Mouse (Mus musculus): Measurements from ENCODE around the gene Grm4.

Grm4 gene

DNA sequence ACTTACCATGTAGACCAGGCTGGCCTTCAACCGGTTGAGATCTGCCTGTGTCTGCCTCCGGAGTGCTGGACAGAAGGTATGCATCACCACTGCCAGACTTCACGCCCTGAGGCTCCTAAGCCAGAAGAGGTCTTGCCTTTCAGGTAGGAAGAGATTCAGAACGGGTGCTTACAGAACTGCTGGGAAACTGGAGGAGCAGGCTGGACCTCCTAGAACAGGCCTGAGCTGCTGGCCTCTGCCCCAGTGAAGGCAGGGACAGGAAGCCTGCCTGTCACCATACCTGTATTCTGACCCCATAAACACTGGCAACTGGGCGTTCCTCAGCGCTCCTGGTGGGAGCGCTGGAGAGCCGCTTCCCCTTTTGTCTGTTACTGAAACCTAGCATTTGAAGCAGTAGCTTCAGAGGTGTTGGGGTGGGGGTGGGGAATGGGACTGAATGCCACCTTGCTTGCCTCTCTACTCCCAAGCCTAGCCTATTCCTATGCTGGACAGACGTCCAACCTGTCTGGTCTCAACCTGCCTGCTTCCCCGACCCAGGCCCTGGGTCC is 30.3 kb upstream of the Grm4 start:
- no peak for DNase-seq (ENCODE audit: low read depth, low spot score)

DNA sequence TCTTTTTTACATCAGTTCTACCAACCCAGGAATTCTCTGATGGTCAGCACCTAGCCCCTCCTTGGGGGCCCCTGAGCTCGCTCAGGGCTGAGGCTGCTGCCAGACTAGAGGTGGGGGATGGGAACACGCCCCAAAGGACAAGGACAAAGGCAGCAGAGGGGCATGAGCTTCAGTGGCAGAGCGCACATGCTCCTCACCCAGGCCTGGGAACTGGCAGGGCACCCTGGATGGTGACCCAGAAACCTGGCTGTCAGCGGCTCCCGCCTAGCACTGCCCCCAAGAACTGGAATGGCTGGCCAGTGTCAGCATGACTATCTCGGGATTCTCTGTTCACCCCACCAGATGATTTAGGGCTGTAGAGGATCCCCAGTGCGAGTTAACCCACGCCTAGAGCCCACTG is 28.0 kb upstream of the Grm4 start:
- no peak for DNase-seq (ENCODE audit: low read depth, low spot score)

DNA sequence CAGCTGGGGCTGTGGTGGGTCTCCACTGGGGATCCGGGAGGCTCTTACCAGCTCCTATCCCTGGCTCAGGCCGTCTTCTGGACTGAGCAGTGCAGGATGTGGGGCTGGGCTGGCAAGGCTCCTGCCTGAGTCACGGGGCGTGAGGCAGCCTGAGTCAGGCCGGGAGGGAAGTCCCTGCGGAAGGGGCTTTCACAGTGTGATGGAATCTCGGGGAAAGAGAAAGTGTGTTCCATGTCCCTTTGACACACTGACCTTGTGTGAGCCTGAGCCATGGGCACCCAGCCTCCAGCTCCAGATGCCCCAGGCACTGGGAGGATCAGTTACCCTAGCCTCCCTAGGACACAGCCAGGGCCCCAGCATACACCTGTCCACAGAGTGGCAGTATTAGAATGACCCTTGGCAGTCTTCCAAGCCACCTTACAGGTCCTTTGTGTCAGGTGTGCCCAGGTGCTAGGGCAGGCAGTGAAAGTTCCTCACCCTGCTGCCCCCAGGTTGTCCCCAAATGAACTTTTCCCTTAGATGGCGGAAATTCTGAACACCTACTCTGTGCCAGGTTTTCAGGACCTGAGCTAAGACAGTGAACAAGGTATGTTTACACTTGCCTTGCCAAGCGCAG is 26.2 kb upstream of the Grm4 start:
- no peak for DNase-seq (ENCODE audit: low read depth, low spot score)

DNA sequence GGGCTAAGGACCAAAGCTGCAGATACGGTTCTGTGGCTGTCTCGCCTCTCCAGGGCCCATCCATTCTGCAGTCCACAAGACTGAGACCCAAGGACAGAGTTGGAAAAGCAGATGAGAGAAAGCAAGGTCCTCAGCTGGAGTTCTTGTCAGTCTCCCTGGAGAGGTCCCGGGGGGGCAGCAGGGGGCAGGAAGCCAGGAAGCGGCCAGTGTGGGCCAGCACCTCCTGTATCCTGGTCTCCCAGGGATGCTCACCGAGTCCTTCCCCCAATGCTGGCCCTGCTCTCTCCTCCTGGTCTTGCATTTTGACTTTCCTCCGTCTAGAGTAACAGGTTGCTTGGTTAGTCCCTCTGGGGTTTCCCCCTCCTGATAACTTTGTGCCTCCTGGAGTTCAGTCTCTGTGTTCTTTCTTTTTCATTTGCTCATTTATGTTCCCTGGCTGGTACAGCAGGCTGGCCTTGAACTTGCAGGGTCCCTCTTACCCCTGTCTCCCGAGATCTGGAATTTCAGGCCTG is 25.4 kb upstream of the Grm4 start:
- no peak for DNase-seq (ENCODE audit: low read depth, low spot score)

DNA sequence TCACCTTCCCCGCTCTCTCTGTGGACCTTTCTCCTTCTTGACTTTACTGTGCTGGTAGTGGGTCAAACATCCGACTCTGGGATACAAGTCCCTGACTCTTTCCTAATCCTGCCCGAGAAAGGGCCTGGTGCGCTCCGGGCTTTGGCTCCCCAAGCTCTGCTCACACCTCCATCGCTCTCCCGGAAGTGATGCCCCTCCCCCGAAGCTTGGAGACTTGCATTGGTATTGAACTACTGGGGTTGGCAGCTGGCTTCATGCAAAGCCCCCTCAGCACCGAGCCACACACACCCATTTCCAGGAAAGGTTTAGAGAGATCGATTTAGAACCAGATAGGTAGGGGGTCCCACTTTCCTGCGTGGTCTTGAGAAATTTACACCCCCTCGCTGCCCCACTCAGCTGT is 24.8 kb upstream of the Grm4 start:
- no peak for DNase-seq (ENCODE audit: low read depth, low spot score)

DNA sequence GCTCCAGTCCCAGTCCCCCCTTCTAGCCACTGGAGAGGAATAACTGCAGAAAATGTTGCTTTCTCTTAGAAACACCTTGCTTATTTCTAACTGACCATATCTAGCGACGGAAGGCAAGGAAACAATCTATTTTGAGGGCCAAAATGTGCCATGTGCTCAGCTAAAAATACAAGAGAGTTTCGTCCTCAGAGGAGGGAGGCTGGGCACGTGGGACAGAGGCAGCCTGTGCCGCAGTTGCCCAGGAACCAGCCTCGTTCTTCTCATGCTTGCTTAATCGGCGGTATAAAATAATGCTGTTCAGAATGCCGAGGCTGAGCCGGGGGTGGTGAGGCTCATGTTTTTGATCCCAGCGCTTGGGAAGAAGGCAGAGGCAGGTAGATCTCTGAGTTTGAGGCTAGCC is 23.3 kb upstream of the Grm4 start:
- DNase-seq (ENCODE audit: low read depth, low spot score), result no peak

DNA sequence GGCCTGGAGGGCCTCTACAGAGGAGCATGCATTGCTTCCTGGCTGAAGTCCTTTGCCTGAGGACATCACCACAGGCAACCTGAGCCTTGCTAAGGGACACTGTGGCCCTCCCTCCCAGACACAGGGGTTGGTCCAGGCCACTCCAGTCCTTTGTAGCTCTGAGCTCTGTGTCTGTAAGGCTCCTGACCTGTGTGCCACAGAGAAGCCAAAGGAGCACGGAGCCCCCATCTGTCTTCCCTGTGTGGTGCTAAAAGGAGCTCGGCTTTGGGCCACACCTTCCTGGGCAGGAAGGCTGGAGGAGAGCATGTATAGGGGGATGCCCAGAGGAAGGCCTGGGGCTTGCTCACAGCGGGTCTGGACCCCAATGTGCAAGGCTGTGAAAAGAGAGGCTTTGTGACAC is 20.8 kb upstream of the Grm4 start:
- no peak for DNase-seq (ENCODE audit: low read depth, low spot score)

DNA sequence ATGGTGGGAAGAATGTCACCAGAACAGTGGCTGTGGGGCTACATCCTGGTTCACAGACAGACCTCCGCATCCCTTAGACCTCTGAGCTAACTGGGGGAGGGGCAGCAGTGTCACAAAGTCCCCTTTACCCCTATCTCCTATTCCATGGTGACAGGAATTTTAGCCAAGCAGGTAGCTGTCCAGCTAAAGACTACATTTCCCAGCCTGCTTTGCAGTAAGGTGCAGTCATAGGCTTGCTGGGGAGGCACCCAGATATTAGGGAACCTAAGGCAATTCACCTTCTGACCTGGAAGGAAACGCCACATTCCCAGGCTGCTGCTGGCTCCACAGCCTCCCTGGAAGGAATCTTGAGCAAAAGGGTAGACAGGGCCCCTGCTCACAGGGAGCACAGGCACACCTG is 20.1 kb upstream of the Grm4 start:
- DNase-seq (ENCODE audit: low read depth, low spot score), result no peak

DNA sequence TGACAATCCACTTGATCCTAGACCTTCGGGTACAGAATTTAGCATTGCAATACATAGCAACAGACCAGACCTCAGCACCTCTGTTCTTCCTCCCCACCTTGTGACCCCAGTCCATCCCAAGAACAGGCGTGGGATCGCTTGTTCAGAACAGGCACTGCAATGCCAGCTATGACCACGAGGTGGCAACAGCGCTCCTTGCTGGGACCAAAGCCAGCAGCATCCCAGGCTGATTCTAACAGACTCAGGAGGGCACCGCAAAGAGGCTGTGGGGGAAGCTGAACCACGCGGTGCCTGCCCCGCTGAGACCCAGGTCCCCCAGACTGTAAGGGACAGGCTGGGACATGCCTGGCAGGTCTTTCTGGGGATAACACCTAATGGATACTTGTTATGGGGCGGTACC is 13.5 kb upstream of the Grm4 start:
- peak; percentile 79 for DNase-seq (ENCODE audit: low read depth, low spot score)

DNA sequence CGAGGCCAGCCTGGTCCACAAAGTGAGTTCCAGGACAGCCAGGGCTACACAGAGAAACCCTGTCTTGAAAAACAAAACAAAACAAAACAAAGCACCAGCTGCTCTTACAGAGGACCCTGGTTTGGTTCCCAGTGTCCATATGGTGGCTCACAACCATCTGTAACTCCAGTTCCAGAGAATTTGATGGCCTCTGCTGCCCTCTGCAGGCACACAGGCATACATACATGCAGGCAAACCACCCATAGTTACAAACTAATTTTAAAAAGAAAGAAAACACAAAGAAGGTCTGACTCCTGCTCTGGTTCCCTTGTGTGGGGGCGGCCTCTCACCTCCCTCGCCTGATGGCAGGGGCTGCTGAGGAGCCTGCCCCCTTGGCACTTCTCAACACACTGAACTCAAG is 12.2 kb upstream of the Grm4 start:
- DNase-seq (ENCODE audit: low read depth, low spot score), result no peak

DNA sequence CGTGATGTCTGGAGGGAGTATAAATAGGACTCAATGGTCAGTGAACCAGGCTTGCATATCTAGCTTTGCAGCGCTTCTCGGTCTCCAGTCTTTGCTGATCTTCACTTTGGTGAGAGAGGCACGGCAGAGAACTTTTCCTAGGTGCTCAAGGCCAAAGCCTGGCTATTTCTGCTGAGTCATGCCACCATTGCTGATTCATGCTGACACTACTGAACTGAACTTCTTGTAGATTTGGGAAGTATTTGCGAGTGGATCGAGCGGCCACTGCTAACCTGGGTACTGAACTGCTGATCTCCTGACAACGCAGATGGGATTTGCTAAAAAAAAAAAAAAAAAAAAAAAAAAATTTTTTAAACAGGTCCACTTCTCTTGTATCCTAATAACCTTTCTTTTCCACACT is 10.9 kb upstream of the Grm4 start:
- no peak for DNase-seq (ENCODE audit: low read depth, low spot score)

DNA sequence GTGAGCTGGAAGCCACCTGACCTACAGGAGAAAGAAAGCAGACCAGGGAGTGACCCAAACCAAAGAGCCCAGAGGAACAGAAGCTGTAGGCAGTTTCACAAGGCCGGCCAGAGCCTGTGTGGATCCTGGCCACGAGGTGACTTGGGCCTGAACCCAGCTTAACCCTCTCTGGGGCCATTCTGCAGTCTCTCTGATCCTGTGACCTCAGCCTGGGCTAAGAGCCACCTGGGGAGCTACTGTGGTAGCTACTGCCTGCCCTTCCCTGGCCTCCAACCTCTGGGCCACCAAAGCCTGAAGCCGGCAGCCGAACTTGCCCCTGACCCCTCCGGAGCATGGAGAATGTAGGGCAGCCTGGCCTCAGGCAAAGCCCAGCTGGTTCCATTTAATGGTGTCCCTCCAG is 7.6 kb upstream of the Grm4 start:
- DNase-seq (ENCODE audit: low read depth, low spot score), result no peak

DNA sequence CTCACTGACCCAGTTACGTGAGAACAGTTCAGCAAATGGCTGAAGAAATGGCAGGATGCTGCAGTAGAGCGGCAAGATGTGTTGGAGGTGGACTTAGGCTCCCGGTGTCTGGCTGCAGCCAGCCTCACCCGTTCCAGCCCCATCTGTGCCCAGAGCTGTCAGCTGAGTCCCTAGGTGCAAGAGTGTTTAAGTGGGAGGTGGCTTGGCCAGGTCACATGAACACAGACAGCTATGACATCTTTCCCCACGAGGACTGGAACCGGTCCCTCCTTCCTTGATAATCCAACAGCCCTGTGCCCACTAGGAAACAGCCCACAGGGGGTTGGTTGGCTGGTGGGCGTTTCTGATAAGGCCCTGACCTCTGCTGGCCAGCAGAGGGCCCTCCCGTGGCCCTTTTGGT is 6.8 kb upstream of the Grm4 start:
- DNase-seq (ENCODE audit: low read depth, low spot score), result no peak

DNA sequence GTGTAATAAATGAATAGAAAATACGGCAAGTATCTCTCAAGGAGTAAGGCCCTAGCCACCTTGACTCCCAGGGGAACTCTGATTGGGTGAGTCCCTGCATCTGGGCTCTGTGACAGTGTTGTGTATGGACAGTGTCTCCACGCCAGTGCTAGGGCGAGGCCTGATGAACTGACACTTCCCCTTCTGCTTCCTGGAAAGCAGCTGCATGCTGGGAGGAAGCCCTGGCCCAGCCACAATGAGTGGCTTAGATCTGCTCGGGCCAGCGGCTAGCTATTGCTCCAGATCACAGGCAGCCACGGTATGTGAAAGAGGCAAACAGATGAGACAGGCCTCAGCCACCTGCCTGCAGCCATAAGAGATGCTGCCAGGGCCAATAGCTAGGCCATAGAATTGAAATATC is 6.0 kb upstream of the Grm4 start:
- DNase-seq (ENCODE audit: low read depth, low spot score), result no peak

DNA sequence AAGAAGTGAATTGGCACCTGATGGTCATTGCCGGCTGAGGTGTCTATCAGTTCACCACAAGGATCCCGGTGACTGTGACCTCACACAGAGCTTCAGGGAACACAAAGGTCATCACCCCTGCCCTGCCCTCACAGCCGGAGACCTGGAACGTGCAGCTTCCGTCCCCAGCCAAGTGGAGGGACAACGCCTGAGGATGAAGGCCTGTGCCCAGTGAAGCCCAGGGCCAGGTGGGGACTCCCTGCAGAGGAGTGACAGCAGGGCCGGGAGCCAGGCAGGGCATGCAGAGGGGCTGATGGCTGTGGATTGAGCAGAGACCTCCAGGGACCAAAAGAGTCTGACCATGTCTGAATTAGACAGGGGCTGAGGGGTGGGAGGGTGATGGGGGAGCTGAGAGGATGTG is 1.9 kb upstream of the Grm4 start:
- no peak for DNase-seq (ENCODE audit: low read depth, low spot score)

DNA sequence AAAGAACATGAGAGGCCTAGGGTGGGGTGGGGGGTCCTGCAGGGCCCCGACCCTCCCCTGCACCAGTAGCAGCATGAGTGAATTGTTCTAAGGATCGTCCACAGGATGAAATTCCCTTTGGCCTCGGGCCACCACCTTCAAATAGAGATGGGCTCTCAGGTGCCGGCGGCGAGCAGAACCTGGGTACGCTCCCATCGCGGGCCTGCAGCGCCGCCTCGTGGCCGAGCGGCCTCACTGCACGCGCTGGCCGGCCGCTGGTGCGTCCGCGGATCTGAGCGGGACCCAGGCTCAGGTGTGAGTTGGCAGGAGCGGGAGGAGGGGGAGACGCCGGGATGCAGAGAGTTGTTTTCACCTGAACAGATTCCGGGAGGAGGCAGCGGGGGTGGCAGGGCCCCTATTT is 646 bp downstream of the Grm4 start:
- DNase-seq (ENCODE audit: low read depth, low spot score), result peak; percentile 50

DNA sequence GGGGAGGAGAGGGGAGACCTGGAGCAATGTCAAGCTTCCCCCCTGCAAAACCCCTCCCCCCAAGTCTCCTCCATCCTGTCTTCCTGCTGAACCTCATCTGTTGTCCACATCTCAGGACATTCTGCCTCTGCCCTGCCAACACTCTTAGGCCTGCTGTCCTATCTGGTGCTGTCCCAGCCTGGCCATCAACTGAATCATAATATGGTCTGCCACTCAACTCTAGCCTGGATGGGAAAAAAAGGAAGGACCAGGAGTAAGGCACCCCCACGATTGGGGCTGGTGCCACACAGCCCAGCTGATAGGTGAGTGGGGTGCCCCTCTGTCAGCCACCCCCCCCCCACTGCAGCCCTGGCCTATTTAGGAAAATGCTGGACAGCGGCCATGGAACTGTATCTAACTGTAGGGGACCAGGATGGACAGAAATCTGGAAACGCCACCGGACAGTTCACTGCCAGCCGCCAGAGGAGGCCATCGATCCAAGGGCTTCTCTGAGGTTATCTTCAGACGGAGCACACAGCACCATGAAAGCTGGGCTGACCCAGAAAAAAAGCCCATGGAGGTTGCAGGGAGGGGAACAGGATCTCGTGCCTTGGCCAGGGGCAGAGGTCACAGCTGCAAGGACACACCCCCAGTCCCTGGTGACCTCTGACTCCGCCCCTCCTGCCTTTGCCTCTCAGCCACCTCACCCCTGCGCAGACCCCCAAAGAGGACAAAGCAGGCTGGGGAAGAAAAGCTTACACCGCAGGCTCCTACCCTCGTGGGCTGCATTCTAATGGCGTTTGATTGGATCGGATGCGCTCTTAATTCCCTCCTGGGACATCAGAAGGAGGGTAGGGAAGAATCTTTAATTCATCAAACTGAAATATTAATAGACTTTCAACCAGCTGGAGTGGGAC is 2.3 kb downstream of the Grm4 start:
- DNase-seq (ENCODE audit: low read depth, low spot score), result no peak

DNA sequence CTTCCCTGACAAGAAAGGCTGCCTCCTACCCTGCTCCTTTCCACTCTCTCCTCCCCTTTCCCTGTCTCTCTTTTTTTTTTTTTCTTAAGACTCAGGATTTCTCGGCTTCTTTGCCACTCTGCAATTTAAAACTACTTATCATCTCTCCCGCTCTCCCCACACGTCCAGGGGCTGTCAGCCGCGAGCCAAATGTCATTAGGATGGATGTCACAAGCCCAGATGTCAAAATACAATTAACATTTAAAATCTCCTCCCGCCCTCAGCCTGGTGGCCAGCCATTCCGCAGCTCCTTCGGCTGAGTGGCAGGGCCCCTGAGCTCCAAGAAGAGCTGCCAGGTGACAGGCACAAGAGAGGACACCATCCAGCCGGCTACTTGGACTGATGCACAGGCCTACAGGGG is 2.9 kb downstream of the Grm4 start:
- DNase-seq (ENCODE audit: low read depth, low spot score), result no peak

DNA sequence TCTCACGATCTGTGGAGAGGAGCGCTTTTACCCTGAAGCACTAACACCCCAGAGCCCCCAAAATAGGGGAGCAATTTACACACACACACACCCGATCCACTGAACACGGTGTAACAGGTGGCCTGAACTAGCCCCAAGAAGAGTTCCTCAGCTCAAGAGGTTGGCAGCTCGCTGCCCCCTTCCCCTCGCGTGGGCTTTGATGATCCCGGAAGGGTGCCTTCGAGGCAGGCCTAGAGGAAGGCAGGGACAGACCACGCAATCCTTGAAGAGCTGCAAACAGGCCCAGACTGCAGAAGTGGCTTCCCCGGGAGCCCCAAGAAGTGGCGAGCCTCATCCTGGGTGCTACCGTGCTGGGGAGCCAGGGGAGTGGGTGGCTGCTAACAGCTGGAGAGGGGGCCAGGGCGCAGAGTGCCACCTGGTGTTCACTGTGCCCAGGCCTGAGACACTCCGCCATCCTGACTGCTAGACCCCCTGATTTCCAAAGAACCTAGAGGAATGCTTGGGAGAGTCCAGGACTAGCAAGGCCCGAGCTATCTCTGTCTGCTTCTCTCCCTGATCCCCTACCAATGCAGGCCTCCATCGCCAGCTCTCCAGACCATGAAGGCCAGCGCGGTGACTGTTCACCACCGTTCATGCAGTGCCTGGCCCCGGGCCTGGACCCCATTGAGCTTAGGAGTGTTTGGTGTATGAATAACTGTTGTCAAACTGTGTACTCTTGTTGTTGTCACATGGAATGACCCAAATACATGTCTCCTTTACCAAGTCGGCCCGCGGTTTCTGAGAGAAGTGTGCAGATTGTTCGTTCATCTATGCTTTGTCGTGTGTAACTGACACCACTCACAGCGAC is 7.1 kb downstream of the Grm4 start:
- no peak for DNase-seq (ENCODE audit: low read depth, low spot score)

DNA sequence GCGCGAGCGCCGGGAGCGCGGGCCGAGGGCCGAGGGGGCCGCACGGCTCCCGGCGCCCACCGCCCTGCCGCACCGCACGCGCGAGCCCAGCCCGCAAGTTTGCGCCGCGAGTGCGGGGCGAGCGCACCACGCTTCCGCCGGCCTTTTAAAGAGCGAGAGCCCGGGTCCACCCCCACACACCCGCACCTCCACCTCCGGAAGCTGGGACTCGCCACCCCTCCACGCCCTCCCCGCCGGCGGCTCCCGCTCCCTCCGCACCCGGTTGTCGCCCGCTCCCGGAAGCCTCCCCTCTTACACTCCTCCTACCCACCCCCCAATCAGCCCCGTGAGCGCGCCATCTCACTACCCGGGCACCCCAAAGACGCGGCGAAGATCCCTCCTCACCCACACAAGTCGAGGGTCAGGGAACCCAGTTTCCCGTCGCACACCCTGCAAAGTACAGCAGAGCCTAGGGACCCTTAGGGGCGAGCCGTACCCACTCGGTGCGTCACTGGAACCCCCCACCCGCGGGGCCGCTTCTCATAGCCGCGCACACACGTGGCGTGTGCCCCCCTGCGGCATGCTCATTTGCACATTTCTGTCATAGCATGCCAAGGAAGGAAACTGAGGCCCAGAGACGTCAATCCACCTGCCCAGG is 7.8 kb downstream of the Grm4 start:
- DNase-seq (ENCODE audit: low read depth, low spot score), result no peak

DNA sequence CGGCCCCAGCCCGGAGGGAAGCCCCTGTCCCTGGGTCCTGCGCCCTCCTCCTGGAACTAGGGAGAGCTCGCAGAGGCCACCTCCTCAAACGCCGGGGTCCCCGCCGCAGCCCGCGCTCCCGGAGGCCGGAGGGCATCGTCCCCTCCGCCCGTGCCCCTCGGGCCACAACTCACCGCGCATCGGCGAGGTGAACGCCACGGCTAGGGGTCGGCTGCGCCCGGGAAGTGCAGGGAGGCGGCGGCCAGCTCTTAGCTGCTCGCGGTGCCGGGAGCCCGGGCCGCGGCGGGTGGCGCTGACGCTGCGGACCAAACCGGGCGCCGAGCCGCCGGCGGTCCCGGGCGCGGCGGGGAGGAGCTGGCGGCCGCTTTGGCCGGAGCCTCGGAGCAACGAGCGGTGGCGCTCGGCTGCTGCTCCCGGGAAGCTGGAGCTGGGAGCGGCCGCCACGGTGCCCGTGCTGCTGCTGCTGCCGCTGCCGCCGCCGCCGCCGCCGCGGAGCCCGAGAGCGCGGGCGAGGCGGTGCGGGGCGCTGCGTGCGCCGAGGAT is 8.5 kb downstream of the Grm4 start:
- no peak for DNase-seq (ENCODE audit: low read depth, low spot score)
